Mouse (Mus musculus): ENCODE measurements around the gene Lrrc15. TPM values are rescaled to one million over a fixed set of nuclear protein-coding genes. Genes with fewer than 3 reads are reported as not detected.

Gene Lrrc15
- polyA plus RNA-seq, 1 experiment from 2014 or later: 0.11 TPM

- Histone ChIP-seq H3K27ac (ENCODE audit: low read depth) (no peak overlapping the region), H3K4me1 (ENCODE audit: insufficient read depth) (peaks cover 10% of the 10 kb centered on the region), H3K4me2 (ENCODE audit: low read depth, low read length) (no peak overlapping the region), H3K4me3 (ENCODE audit: low read depth, low read length) (no peak overlapping the region), H3K9ac (replicated peaks) (no peak overlapping the region), H3K27me3 (ENCODE audit: insufficient read depth, low read length) (0 out of 2 replicates have a peak, but pooled peaks cover 5% of the 10 kb centered on the region), H3K9me3 (ENCODE audit: low read length) (no peaks in the 10 kb centered on the region), H3K36me3 (replicated peaks; ENCODE audit: insufficient read depth, low read length) (no peaks in the 10 kb centered on the region)
- no peak for DNase-seq
- no peak for ATAC-seq
- WGBS (ENCODE audit: insufficient replicate concordance): 58% methylated on average over 13 of the region's 13 CpGs
- TF ChIP-seq CTCF (IDR thresholded peaks at IDR 0.05; ENCODE audit: low read depth): no peak
- TF ChIP-seq EP300 (IDR thresholded peaks at IDR 0.05; ENCODE audit: low read depth): no peak
Measured at GRCm38 (mm10) chr16:30231882-30232604, 51.0 kb downstream of the Lrrc15 start.

- 5% methylated on average over 7 of the region's 7 CpGs for WGBS (ENCODE audit: insufficient replicate concordance)
- Histone ChIP-seq H3K9me3 (ENCODE audit: low read length) (no peaks in the 10 kb centered on the region), H3K4me3 (ENCODE audit: low read depth, low read length) (no peak overlapping the region), H3K36me3 (replicated peaks; ENCODE audit: insufficient read depth, low read length) (no peaks in the 10 kb centered on the region), H3K27me3 (ENCODE audit: insufficient read depth, low read length) (no peaks in the 10 kb centered on the region), H3K4me2 (ENCODE audit: low read depth, low read length) (no peak overlapping the region), H3K9ac (replicated peaks) (no peak overlapping the region; the same call in 1 of the 2 replicates), H3K27ac (ENCODE audit: low read depth) (0 out of 2 replicates have a peak overlapping the region, but pooled peaks have one; percentile 24), H3K4me1 (ENCODE audit: insufficient read depth) (peaks cover 7% of the 10 kb centered on the region; the same call in 1 of the 2 replicates)
- DNase-seq: peak; percentile 59
- TF ChIP-seq CTCF (IDR thresholded peaks at IDR 0.05; ENCODE audit: low read depth): no peak
- no peak for TF ChIP-seq EP300 (IDR thresholded peaks at IDR 0.05; ENCODE audit: low read depth)
- ATAC-seq: peak; percentile 78
Measured at GRCm38 (mm10) chr16:30227352-30227751, 55.7 kb downstream of the Lrrc15 start.

- Histone ChIP-seq H3K4me3 (ENCODE audit: low read depth, low read length) (no peak overlapping the region), H3K4me2 (ENCODE audit: low read depth, low read length) (no peak overlapping the region), H3K27me3 (ENCODE audit: insufficient read depth, low read length) (no peaks in the 10 kb centered on the region), H3K36me3 (replicated peaks; ENCODE audit: insufficient read depth, low read length) (no peaks in the 10 kb centered on the region), H3K9me3 (ENCODE audit: low read length) (no peaks in the 10 kb centered on the region), H3K27ac (ENCODE audit: low read depth) (no peak overlapping the region), H3K9ac (replicated peaks) (no peak overlapping the region), H3K4me1 (ENCODE audit: insufficient read depth) (no peaks in the 10 kb centered on the region)
- TF ChIP-seq EP300 (IDR thresholded peaks at IDR 0.05; ENCODE audit: low read depth) (no peak), CTCF (IDR thresholded peaks at IDR 0.05; ENCODE audit: low read depth) (no peak)
- no peak for ATAC-seq
- 76% methylated on average over 11 of the region's 13 CpGs for WGBS (ENCODE audit: insufficient replicate concordance)
- DNase-seq: no peak
Measured at GRCm38 (mm10) chr16:30221161-30221782, 61.8 kb downstream of the Lrrc15 start.

Other genes with a start within 250 kb of the Lrrc15 start
- gene Hes1, start 218.9 kb downstream of the Lrrc15 start, polyA plus RNA-seq (2015; fragmentation: Nextera tagmentation; extraction: Ambion mirVana): 14.3 and 20.1 TPM in 2 replicates
- gene Cpn2, start 15.8 kb downstream of the Lrrc15 start, polyA plus RNA-seq (2015; fragmentation: Nextera tagmentation; extraction: Ambion mirVana): 10.9 and 12.0 TPM in 2 replicates
- 17.5 and 17.7 TPM in 2 replicates for gene Gp5, start 27.5 kb upstream of the Lrrc15 start, polyA plus RNA-seq (2015; fragmentation: Nextera tagmentation; extraction: Ambion mirVana)
- 9.0 and 9.9 TPM in 2 replicates for gene Atp13a3, start 122.7 kb upstream of the Lrrc15 start, polyA plus RNA-seq (2015; fragmentation: Nextera tagmentation; extraction: Ambion mirVana)

Data from liver, postnatal 0 days (tissue).